Mouse (Mus musculus): Measurements from ENCODE around the gene Arf6. TPM values are rescaled to one million over a fixed set of nuclear protein-coding genes. Genes with fewer than 3 reads are reported as not detected.

Gene Arf6
- polyA plus RNA-seq, 1 experiment from 2014 or later: 49.9 TPM

DNA sequence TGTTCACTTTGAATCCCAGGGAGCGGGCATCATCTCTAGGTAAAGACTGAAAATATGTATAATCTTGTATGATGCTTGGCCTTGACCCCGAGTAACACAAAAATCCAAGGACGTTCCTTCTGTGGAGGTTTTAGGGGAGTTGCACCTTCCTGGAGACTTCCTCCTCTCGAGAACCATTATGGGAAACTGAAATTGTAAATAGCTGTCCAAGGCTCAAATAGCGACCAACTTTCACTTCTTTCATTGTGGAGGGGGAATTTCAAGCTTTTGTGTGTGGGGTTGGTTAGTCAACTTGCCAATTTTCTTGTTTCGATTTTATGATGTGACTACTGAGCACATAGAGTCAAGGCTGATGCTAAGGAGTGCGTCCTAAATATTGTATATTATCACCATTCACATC is 6.2 kb upstream of the Arf6 start:
- Histone ChIP-seq H3K4me3 (ENCODE audit: control insufficient read depth in 1 of 2, insufficient read depth in 1 of 2, low read depth in 1 of 2, low read length in 2 of 2) (no peak overlapping the region), H3K4me1 (ENCODE audit: control insufficient read depth in 2 of 2, insufficient read depth in 2 of 2, low read length in 2 of 2) (peaks cover 0 to 9% of the 10 kb centered on the region in 2 experiments; a peak in 2 of 4 replicates), H3K9ac (ENCODE audit: low read length) (no peak overlapping the region), H3K27ac (replicated peaks in 1 of 2; ENCODE audit: control insufficient read depth in 1 of 2, insufficient read depth in 1 of 2, low read depth in 2 of 2, low read length in 2 of 2) (no peak overlapping the region), H3K27me3 (ENCODE audit: control insufficient read depth, insufficient read depth, low read length) (no peaks in the 10 kb centered on the region), H3K36me3 (ENCODE audit: control insufficient read depth, insufficient read depth, low read length) (no peaks in the 10 kb centered on the region), H3K4me2 (ENCODE audit: low read length) (no peak overlapping the region), H3K9me3 (ENCODE audit: control insufficient read depth, low read length) (no peaks in the 10 kb centered on the region)
- WGBS: 70% methylated on average over 7 of the region's 7 CpGs
- no peak for ATAC-seq (ENCODE audit: insufficient number of reproducible peaks, insufficient read depth, low FRiP score, low read depth)

DNA sequence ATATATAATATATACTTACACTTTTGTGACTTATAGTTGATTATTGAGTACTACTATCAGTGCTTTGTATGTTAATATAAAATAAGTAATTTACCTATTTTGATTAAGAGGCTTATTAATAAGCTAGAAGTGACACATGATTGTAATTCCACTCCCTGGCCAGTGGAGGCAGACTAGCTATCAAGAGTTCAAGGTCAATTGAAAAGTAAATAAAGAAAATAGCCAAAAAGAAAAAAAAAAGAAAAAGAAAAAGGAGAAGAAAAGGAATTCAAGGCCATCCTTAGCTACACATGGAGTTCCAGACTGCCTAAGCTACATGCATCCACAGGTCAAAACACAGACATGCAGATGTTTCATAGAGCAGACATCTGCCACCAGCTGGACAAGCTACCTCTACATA is 5.5 kb upstream of the Arf6 start:
- Histone ChIP-seq H3K9me3 (ENCODE audit: control insufficient read depth, low read length) (no peaks in the 10 kb centered on the region), H3K36me3 (ENCODE audit: control insufficient read depth, insufficient read depth, low read length) (no peaks in the 10 kb centered on the region), H3K27ac (replicated peaks in 1 of 2; ENCODE audit: control insufficient read depth in 1 of 2, insufficient read depth in 1 of 2, low read depth in 2 of 2, low read length in 2 of 2) (no peak overlapping the region), H3K4me2 (ENCODE audit: low read length) (no peak overlapping the region), H3K9ac (ENCODE audit: low read length) (no peak overlapping the region), H3K4me1 (ENCODE audit: control insufficient read depth in 2 of 2, insufficient read depth in 2 of 2, low read length in 2 of 2) (peaks cover 0 to 10% of the 10 kb centered on the region in 2 experiments; a peak in 2 of 4 replicates), H3K27me3 (ENCODE audit: control insufficient read depth, insufficient read depth, low read length) (no peaks in the 10 kb centered on the region), H3K4me3 (ENCODE audit: control insufficient read depth in 1 of 2, insufficient read depth in 1 of 2, low read depth in 1 of 2, low read length in 2 of 2) (no peak overlapping the region)
- ATAC-seq (ENCODE audit: insufficient number of reproducible peaks, insufficient read depth, low FRiP score, low read depth): no peak

DNA sequence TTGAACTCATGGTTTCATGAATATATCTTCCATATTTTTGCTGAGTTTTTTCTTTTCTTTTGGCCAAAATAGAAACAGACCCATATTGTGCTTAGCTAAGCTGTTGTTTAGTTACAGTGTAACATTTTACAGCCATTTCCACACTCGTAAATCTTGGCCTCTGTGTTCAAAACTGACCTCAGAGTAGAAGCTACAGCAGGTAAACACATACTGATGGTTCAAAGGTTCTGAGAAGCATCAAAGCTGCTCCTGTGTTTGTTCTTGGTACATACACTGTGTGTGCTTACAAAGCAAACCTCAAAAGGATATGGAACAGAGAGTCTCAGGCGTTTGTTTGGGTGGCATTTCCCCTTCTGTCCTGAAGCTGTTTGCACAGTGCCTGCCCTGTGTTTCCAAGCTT is 4.4 kb upstream of the Arf6 start:
- WGBS: 76% methylated on average over 2 of the region's 2 CpGs
- Histone ChIP-seq H3K4me2 (ENCODE audit: low read length) (no peak overlapping the region), H3K9ac (ENCODE audit: low read length) (no peak overlapping the region), H3K27ac (replicated peaks in 1 of 2; ENCODE audit: control insufficient read depth in 1 of 2, insufficient read depth in 1 of 2, low read depth in 2 of 2, low read length in 2 of 2) (no peak overlapping the region), H3K4me1 (ENCODE audit: control insufficient read depth in 2 of 2, insufficient read depth in 2 of 2, low read length in 2 of 2) (0 out of 4 replicates have a peak, but pooled peaks cover 0 to 7% of the 10 kb centered on the region in 2 experiments), H3K27me3 (ENCODE audit: control insufficient read depth, insufficient read depth, low read length) (no peaks in the 10 kb centered on the region), H3K36me3 (ENCODE audit: control insufficient read depth, insufficient read depth, low read length) (no peaks in the 10 kb centered on the region), H3K4me3 (ENCODE audit: control insufficient read depth in 1 of 2, insufficient read depth in 1 of 2, low read depth in 1 of 2, low read length in 2 of 2) (no peak overlapping the region), H3K9me3 (ENCODE audit: control insufficient read depth, low read length) (no peaks in the 10 kb centered on the region)
- ATAC-seq (ENCODE audit: insufficient number of reproducible peaks, insufficient read depth, low FRiP score, low read depth): no peak

DNA sequence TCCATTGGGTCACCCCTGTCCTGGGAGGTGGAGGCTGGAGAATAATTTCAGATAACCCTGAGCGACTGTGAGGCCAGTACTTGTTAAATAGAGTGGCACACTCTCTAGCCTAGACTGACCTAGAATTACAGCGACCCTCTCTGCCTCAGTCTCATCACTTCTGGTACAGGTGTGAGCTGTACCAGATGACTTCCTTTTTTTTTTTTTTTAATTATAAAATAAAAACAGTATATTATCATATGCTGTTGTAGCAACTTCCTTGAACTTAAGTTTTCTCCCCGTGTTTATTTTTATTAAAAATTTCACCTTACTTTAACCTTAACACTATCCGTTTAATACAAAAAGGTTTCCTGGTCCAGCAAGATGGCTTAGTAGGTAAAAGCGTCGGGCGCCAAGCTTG is 1.0 kb upstream of the Arf6 start:
- WGBS: 8% methylated on average over 7 of the region's 7 CpGs
- no peak for ATAC-seq (ENCODE audit: insufficient number of reproducible peaks, insufficient read depth, low FRiP score, low read depth)

DNA sequence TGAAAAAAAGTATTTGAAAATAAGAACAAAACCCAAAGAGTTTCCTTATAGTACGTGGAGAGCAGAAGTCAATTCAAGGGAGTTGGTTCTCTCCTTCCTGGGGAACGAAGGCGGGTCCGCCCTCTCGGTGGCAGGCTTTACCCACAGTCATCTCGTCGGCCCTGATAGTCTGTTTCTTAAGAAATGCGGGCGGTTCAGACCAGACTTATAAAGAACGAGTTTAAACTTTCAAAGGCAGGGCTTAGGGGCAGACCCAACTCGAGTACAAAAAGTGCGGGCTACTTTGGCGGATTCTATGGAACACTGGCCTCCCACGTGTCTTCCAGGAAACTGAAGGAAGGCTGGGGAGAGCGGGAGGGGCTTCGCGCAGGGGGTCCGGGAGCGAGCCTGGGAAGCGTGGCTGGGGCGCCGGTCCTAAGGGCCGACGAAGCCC is 513 bp upstream of the Arf6 start:
- Histone ChIP-seq H3K4me1 (ENCODE audit: control insufficient read depth in 2 of 2, insufficient read depth in 2 of 2, low read length in 2 of 2) (peaks cover 2 to 27% of the 10 kb centered on the region in 2 experiments), H3K27me3 (ENCODE audit: control insufficient read depth, insufficient read depth, low read length) (no peaks in the 10 kb centered on the region), H3K4me3 (ENCODE audit: control insufficient read depth in 1 of 2, insufficient read depth in 1 of 2, low read depth in 1 of 2, low read length in 2 of 2) (peak overlapping the region; percentile 85 to 100), H3K4me2 (ENCODE audit: low read length) (peak overlapping the region; percentile 85), H3K9me3 (ENCODE audit: control insufficient read depth, low read length) (no peaks in the 10 kb centered on the region), H3K9ac (ENCODE audit: low read length) (peak overlapping the region; percentile 100), H3K36me3 (ENCODE audit: control insufficient read depth, insufficient read depth, low read length) (peaks cover 23% of the 10 kb centered on the region), H3K27ac (replicated peaks in 1 of 2; ENCODE audit: control insufficient read depth in 1 of 2, insufficient read depth in 1 of 2, low read depth in 2 of 2, low read length in 2 of 2) (peak overlapping the region; percentile 96)
- 1% methylated on average over 24 of the region's 24 CpGs for WGBS
- peak; percentile 74; the same call in 1 of the 2 replicates for ATAC-seq (ENCODE audit: insufficient number of reproducible peaks, insufficient read depth, low FRiP score, low read depth)

More for the DNA sequence above, 1.0 kb upstream of the Arf6 start:
- Histone ChIP-seq H3K4me3 (ENCODE audit: control insufficient read depth in 1 of 2, insufficient read depth in 1 of 2, low read depth in 1 of 2, low read length in 2 of 2) (peak overlapping the region; percentile 85 to 100), H3K4me2 (ENCODE audit: low read length) (peak overlapping the region; percentile 85), H3K27ac (replicated peaks in 1 of 2; ENCODE audit: control insufficient read depth in 1 of 2, insufficient read depth in 1 of 2, low read depth in 2 of 2, low read length in 2 of 2) (peak overlapping the region; percentile 96), H3K27me3 (ENCODE audit: control insufficient read depth, insufficient read depth, low read length) (no peaks in the 10 kb centered on the region), H3K36me3 (ENCODE audit: control insufficient read depth, insufficient read depth, low read length) (peaks cover 20% of the 10 kb centered on the region), H3K4me1 (ENCODE audit: control insufficient read depth in 2 of 2, insufficient read depth in 2 of 2, low read length in 2 of 2) (peaks cover 2 to 23% of the 10 kb centered on the region in 2 experiments; a peak in 3 of 4 replicates), H3K9ac (ENCODE audit: low read length) (peak overlapping the region; percentile 100), H3K9me3 (ENCODE audit: control insufficient read depth, low read length) (no peaks in the 10 kb centered on the region)

DNA sequence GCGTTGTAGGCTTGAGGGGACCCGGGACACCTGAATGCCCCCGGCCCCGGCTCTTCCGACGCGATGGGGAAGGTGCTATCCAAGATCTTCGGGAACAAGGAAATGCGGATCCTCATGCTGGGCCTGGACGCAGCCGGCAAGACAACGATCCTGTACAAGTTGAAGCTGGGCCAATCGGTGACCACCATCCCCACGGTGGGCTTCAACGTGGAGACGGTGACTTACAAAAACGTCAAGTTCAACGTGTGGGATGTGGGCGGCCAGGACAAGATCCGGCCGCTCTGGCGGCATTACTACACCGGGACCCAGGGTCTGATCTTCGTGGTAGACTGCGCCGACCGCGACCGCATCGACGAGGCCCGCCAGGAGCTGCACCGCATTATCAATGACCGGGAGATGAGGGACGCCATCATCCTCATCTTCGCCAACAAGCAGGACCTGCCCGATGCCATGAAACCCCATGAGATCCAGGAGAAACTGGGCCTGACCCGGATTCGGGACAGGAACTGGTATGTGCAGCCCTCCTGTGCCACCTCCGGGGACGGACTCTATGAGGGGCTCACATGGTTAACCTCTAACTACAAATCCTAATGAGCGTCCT is 881 bp downstream of the Arf6 start:
- Histone ChIP-seq H3K4me3 (ENCODE audit: control insufficient read depth in 1 of 2, insufficient read depth in 1 of 2, low read depth in 1 of 2, low read length in 2 of 2) (peak overlapping the region; percentile 85 to 100), H3K9ac (ENCODE audit: low read length) (peak overlapping the region; percentile 100), H3K36me3 (ENCODE audit: control insufficient read depth, insufficient read depth, low read length) (peaks cover 23% of the 10 kb centered on the region), H3K4me1 (ENCODE audit: control insufficient read depth in 2 of 2, insufficient read depth in 2 of 2, low read length in 2 of 2) (peaks cover 2 to 27% of the 10 kb centered on the region in 2 experiments), H3K9me3 (ENCODE audit: control insufficient read depth, low read length) (no peaks in the 10 kb centered on the region), H3K4me2 (ENCODE audit: low read length) (peak overlapping the region; percentile 85), H3K27ac (replicated peaks in 1 of 2; ENCODE audit: control insufficient read depth in 1 of 2, insufficient read depth in 1 of 2, low read depth in 2 of 2, low read length in 2 of 2) (peak overlapping the region; percentile 87 to 96), H3K27me3 (ENCODE audit: control insufficient read depth, insufficient read depth, low read length) (no peaks in the 10 kb centered on the region)
- ATAC-seq (ENCODE audit: insufficient number of reproducible peaks, insufficient read depth, low FRiP score, low read depth): no peak; the same call in 1 of the 2 replicates
- WGBS: under 1% methylated on average over 42 of the region's 42 CpGs

DNA sequence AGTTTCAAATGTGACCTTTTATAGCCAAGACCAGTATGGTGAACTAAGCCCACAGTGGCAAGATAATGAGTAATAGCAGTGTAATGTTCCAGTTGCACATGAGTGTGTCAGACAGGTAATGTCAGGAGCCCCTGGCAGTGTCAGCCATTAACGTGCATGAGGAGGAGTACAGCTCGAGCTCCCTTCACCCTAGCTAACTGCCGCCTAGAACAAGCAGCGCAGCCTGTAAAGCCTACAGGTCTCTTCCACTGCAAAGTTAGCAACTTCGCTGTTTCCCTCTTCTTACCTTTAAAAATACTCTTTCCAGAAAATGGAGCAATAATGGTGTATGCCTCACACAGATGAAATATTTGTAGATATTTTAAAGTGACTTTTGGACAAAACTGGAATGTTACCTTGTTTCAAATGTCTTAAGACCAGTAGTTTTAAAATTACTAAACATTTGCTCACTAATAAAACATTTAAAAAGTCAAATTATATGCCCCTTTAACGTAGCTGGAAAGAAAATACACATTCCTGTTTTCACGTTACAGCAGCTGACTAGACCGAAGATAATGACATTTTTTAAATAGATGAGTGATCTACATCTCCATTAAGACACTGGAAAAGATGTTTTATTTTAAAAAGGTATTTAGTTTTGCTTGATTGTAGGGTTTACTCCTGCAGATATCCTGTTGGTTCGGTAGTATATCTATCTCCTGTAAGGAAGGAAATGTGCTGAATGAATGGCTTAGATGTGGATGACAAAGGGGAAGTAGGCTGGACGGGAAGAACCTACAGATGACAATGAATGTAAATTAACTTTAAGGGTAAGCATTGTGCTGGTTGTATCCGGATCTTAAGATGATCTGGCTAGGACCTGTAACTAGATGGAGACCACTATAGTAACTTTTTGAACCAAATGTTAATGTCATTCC is 2.2 kb downstream of the Arf6 start:
- H3K27ac ChIP-seq (replicated peaks in 1 of 2; ENCODE audit: control insufficient read depth in 1 of 2, insufficient read depth in 1 of 2, low read depth in 2 of 2, low read length in 2 of 2): 0 out of 4 replicates have a peak overlapping the region, but pooled peaks of 1 of the 2 experiments have one; percentile 64
- 28% methylated on average over 11 of the region's 11 CpGs for WGBS
- peak overlapping the region; percentile 100 for H3K9ac ChIP-seq (ENCODE audit: low read length)

More for the DNA sequence above, 2.2 kb downstream of the Arf6 start:
- Histone ChIP-seq H3K9me3 (ENCODE audit: control insufficient read depth, low read length) (no peaks in the 10 kb centered on the region), H3K4me1 (ENCODE audit: control insufficient read depth in 2 of 2, insufficient read depth in 2 of 2, low read length in 2 of 2) (peaks cover 4 to 36% of the 10 kb centered on the region in 2 experiments), H3K27me3 (ENCODE audit: control insufficient read depth, insufficient read depth, low read length) (no peaks in the 10 kb centered on the region), H3K4me2 (ENCODE audit: low read length) (peak overlapping the region; percentile 85), H3K36me3 (ENCODE audit: control insufficient read depth, insufficient read depth, low read length) (peaks cover 26% of the 10 kb centered on the region), H3K4me3 (ENCODE audit: control insufficient read depth in 1 of 2, insufficient read depth in 1 of 2, low read depth in 1 of 2, low read length in 2 of 2) (peak overlapping the region; percentile 85 to 100)
- ATAC-seq (ENCODE audit: insufficient number of reproducible peaks, insufficient read depth, low FRiP score, low read depth): no peak

Data from heart, embryonic 14.5 days (tissue).